Mouse (Mus musculus): Measurements from ENCODE around the gene Armc3. TPM values are rescaled to one million over a fixed set of nuclear protein-coding genes. Genes with fewer than 3 reads are reported as not detected.

Gene Armc3
- under 1 TPM; 0.79 to 0.81 TPM for total RNA-seq (2021)
- long read RNA-seq, partial matches to known transcripts, result 0 of 1 reads
- long read RNA-seq, other reads (novel, unspliced or antisense), result 1 of 1 reads

DNA sequence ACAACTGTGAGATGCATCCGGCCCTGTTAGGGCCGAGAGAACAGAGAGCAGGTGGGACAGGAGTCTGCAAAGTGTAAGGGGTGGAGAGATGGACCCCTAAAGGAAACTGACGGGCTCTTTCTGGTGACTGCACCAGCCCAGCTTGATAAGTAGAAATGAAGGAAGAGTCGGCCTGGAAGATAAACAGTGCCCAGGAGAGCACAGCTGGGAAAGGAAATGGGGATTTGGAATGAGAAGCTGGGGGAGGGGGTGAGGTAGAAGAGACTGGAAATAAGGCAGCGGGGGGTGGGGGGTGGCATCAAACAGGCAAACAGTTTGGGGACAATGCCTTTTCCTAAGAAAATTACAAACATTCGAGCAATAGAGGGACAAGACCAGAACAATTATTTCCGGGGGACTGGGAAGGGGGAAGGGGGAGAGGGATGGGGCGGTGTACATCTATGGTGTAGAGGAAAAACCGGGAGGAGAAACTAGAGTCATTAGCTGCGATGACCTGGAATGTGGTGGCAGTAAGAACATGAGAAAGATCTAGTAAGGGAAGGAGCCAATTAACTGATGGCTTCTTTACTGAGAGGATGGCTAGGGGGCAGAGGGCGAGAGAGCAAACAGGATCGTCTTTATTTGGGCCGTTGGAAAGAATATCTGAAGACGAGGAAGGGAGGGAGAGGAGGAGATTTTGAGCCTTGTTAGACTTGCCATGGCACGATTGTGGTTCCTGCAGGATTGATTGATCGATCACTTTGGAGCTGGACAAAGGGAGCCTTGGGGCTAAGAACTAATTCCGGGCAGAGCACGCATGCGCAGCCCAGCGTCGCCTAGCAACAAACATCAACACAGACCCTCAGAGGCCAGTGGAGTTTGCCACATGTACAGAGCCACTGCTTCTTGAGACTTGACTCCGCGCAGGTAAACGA, at the start of gene Armc3:
Armc3 (plus strand) TSS at position 851 of the 914 bp plus-strand sequence.
- DNase-seq (ENCODE audit: low spot score in 2 of 2), result peak; percentile 16 to 74

- DNase-seq (ENCODE audit: low spot score in 2 of 2), result no peak
Measured at GRCm38 (mm10) chr2:19152687-19153086, 46.4 kb upstream of the Armc3 start.

- DNase-seq (ENCODE audit: low spot score in 2 of 2), result peak in 1 of 2 experiments; percentile 23
Measured at GRCm38 (mm10) chr2:19156176-19156575, 42.9 kb upstream of the Armc3 start.

DNA sequence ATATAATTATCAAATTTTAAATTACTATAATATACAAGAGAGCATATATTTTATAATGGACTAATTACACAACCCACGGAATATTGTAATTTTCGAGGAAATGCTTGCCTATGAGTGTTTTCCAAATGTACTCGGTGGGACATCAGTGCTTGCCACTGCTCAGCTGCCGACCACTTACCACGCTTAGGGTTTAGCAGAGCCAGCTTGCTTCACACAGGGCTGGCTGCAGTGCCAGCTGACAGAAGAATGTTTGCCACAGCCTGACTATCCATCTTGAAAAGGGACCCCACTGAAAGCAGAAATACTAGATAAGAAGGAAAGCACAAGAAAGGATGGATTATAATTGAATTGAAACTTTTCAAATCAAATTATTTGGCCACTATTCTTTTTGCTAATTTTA, 39.6 kb upstream of the Armc3 start:
- no peak for DNase-seq (ENCODE audit: low spot score in 2 of 2)

- DNase-seq (ENCODE audit: low spot score in 2 of 2), result no peak
Measured at GRCm38 (mm10) chr2:19160368-19161114, 38.6 kb upstream of the Armc3 start.

- no peak for DNase-seq (ENCODE audit: low spot score in 2 of 2)
Measured at GRCm38 (mm10) chr2:19164234-19164633, 34.9 kb upstream of the Armc3 start.

DNA sequence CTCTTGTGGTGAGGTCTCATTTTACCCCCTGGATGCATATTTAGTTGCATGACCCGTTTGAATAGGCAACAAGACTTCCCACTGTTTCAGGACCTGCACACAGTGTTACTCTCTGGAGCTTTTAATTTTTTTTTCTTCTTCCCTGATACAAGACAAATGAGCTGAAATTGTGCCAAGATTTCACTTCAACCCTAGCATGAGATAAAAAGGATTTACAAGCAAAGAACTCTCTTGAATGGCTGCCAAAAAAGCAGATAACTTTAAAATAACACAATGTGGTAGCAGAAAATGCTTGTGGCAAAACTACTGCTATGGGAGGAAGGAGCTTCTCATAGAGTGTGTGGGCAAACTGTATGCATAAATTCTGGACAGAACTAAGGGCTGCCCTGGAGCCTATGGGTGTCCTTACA, 22.3 kb upstream of the Armc3 start:
- no peak for DNase-seq (ENCODE audit: low spot score in 2 of 2)

DNA sequence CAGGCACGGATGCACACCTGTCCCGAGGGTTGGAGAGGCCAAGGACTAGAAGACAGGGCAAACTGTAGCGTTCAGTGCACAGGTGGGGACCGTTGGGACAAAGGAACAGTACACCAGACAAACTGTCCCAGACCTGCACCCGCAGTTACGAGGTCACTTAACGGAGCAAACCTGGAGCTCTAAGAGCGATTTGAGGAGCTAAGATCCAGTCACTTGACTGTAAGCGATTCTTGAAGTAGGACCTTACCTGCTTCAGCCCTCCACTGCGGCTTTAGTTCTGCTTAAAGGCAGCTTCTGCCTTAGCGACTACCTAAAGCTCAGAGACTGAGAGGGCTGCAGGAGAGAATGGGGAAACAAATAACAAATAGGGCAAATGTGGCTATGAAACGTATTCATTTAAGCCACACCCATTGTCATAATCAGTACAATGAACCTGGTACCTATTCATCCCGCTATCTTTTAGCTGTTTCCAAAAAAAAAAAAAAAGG, 308 bp downstream of the Armc3 start:
- DNase-seq (ENCODE audit: low spot score in 2 of 2), result no peak

DNA sequence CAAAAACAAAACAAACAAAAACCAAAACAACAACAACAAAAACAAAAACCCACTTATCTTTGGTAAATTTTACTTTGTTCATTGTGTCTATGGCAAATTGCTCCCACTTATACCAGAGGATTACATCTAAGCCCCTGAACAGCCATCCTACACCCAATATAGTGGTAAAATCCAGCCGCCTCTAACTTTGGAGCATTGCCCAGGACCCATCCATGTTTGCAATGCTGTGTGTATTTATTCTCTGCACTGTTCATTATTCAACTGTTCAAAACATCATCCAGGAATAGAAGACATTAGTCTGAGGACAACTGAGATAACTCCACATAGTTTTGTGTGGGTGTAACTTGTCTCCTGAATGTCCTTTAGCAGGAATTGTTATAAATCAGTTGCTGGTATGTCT, 1.0 kb downstream of the Armc3 start:
- no peak for DNase-seq (ENCODE audit: low spot score in 2 of 2)

- DNase-seq (ENCODE audit: low spot score in 2 of 2), result peak in 1 of 2 experiments; percentile 2
Measured at GRCm38 (mm10) chr2:19201682-19202081, 2.6 kb downstream of the Armc3 start.

DNA sequence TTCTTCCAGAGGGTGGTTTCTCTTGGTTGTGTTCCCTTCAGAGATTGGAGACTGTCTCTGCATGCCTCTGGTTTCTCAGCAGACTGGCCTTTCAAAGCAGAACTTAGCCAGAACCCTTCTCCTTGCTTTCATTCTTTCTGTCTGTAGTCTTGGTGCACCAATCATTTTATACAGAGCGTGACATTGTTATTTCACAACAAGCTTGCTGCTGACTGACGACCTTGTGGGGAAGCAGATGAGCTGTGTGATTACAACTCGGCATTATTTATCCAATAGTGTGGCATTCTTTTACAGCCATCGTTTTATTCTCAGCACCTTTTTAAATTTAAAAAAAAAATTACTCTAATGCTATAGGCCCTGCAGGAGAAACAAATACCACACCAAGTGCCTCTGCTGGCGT, 35.2 kb downstream of the Armc3 start:
- no peak for DNase-seq (ENCODE audit: low spot score in 2 of 2)

DNA sequence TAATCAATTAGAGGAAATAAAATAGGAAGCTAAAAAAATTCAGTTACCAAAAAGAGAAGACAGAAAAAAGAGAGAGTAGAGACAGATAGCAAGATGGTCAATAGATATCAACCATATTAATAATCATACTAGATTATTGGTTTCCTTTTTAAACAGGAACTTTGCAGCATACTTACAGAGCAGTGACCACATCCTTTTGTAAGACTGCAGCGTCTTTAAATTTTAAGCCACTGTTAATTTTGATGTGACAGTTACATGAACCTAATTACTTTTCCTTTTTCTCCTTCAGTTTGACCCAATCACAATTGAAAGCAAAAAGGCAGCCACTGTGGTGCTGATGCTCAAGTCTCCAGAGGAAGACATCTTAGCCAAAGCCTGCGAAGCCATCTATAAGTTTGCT, 36.1 kb downstream of the Armc3 start:
- DNase-seq (ENCODE audit: low spot score in 2 of 2), result no peak

DNA sequence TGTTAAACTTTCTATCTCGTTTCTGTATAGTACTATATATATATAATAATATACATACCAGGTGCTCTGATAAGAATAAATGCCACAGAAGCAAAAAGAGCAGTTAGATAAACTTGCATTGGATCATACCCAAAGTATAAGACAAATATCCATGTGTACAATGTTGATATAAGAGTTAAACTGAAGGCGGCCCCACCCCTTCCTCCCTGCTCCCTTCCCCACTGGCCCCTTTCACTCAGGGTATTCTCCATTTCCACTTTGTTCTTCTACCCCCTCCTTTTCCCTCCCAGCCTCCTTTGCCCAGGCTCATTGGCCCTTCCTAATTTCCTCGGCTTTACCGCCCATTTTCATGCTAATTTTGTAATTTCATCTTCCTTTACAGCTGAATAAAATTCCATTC, 36.5 kb downstream of the Armc3 start:
- DNase-seq (ENCODE audit: low spot score in 2 of 2), result no peak

- no peak for DNase-seq (ENCODE audit: low spot score in 2 of 2)
Measured at GRCm38 (mm10) chr2:19238771-19239170, 39.7 kb downstream of the Armc3 start.

- no peak for DNase-seq (ENCODE audit: low spot score in 2 of 2)
Measured at GRCm38 (mm10) chr2:19249611-19250010, 50.5 kb downstream of the Armc3 start.

- DNase-seq (ENCODE audit: low spot score in 2 of 2), result no peak
Measured at GRCm38 (mm10) chr2:19255037-19255436, 55.9 kb downstream of the Armc3 start.

DNA sequence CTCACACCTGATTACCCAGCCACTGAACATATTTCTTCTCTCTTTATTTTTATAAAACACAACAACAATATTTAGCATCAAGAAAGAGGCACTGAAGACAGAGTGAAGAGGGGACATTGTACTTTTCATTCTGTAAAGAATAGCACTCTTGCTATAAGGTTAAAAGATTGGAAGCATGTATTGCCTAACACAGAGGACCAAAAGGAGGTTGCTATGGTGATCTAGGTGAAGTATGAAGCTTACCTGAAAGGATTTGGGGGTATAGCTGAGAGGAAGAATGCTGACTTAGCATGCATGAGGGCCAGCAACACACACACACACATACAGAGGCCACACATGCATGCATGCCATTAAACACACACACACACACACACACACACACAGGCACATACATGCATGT, 58.2 kb downstream of the Armc3 start:
- no peak for DNase-seq (ENCODE audit: low spot score in 2 of 2)

DNA sequence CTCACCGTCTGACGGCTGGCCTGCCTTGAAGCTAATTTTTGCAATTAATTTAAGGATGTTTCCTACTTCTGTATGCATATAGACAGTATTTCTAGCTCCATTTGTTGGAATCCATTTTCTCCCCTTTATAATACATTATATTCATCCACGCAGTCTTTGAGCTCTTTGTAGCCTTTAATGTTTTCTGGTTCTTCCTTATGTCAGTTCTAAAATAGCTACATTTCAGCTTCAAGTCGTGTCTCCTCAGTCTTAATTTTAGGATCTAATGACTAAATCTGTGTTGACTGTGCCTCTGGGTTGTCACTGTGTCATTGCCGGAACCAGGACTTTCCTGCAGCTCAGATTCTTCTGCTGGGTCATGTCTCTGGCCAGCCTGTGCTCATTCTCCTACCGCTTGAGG, 61.3 kb downstream of the Armc3 start:
- DNase-seq (ENCODE audit: low spot score in 2 of 2), result no peak

DNA sequence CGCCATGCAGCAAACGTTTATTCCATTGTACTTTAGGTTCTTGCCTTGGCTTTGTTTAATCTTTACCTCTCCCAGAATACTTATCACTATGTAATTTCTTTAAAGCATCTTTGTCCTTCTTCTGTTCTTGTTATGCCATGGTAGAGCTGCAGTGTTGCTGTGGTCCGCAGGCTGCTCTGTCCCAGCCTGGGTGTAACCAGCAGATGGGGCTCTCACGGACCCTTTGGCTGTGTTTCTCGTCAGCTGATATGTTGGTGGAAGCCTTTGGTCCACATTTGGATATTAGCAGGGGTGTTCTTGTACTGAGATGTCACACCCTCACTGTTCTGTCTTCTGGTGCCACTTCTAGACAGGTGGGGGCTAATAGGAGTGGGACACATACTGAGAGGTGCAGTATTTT, 64.3 kb downstream of the Armc3 start:
- no peak for DNase-seq (ENCODE audit: low spot score in 2 of 2)

DNA sequence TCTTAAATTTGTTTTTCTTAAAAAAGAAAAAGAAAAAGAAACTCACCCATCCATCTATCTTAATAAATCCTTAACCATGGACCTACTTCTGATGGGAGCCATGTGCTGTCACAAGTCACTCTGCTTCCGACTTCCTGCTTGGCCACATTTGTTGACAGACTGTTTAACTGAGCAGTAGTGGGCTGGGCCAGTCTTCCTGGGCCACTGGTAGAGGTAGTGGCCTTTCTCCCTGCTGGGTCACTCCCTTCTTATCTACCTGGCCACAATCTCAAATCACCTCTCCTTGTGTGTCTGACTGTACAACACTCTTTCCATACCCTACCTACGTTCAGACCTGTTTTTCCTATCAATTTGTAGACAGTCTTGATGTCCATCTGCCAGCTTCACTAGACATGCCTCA, 66.7 kb downstream of the Armc3 start:
- no peak for DNase-seq (ENCODE audit: low spot score in 2 of 2)

DNA sequence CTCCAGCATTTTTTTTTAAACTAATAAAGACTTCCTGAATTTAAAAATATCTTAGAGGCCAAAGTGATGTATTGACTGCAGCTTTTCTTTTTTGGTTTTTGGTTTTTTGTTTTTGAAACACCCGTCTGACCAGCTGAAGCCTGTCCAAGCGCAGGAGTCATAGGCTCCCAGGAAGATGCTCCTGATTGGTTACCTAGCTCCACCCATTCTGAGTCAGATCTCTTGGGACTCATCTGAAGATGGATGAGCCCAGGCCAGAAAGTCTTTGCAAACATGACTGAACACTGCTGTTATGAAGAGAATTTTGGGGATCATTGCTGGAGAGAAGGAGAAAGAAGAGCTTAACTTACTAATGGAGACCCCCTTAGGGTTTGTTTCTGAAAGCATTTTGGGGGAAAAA, 68.3 kb downstream of the Armc3 start:
- no peak for DNase-seq (ENCODE audit: low spot score in 2 of 2)

DNA sequence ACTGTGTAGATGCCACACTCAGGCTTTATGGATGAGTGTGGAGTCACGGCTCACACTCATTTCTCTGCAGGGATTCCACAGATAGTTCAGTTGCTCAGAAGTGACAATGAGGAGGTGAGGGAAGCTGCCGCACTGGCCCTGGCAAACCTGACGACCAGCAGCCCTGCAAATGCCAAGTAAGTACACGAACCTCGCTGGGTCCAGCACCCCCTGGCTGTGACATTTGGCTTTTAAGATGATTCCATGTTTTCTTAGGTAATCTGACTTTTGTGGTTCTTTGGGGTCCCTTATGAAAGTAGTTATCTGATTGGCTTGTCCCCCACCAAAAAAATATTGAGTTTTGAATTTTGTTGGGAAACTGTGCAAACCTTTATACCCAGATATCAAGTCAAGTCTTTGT, 70.9 kb downstream of the Armc3 start:
- no peak for DNase-seq (ENCODE audit: low spot score in 2 of 2)
